Mouse (Mus musculus) monocyte, adult 5-6 weeks (primary cell): ENCODE data around the gene 2010106E10Rik. TPM values are rescaled to one million over a fixed set of nuclear protein-coding genes. Genes with fewer than 3 reads are reported as not detected.

ENCODE experiments used
- ATAC-seq: fragments of 153-309, 156-312 bp; replicated peaks from 2 replicates; pipeline ENCODE4 v1.8.0; 2017; ENCODE audit warnings: mild to moderate bottlenecking; ENCODE audit not compliant: low TSS enrichment, insufficient number of reproducible peaks, severe bottlenecking, poor library complexity, low FRiP score
- total RNA-seq: library from RNA; stranded (forward); fragments of 200-1000, 200-491, 200-594 nt; gene quantifications from 3 replicates; pipeline ENCODE4 v1.2.3, GENCODE M21; 2017

Gene 2010106E10Rik
- not detected in 3 replicates for total RNA-seq

DNA sequence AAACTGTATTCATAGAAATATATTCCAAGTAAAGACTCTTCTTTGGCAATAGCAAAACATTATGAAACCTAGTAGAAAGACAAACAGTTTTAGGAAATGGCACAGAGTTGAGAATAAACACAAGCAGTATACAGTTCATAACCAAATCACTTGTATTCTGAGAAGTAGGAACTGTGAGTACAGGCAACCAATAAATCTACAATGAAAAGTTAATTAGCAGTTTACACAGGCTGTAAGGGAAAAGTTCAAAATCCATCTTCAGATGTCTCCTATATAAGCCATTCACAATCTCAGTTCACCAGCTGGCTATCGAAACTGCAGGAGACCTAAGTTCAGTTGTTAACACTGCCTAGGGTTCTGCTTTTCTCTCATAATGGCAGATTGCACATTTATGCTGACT is at the start of gene 2010106E10Rik:
TSS of gene 2010106E10Rik (plus strand) at position 301 of the 400 bp plus-strand sequence.
- ATAC-seq = no peak

GRCm38 (mm10) chrX:112505651-112506050 is 10.6 kb downstream of the 2010106E10Rik start:
- no peak for ATAC-seq

DNA sequence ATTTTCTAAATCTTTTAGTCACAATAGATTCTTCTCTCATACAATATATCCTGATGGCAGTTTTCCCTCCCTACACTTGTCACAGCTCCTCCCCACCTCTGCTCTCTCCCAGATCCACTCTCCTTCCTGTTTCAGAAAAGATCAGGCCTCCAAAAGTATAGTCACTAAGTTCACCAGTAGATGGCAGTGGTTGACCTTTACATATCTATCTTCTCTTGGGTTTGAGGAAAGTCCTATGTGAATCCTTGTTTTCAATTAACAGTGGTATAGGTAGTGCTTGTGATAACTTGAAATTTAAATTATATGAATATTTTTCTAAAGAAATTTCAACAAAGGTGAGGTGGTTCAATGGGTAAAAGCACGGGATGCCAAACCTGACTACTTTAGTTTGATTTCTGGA is 29.7 kb downstream of the 2010106E10Rik start:
- no peak for ATAC-seq

DNA sequence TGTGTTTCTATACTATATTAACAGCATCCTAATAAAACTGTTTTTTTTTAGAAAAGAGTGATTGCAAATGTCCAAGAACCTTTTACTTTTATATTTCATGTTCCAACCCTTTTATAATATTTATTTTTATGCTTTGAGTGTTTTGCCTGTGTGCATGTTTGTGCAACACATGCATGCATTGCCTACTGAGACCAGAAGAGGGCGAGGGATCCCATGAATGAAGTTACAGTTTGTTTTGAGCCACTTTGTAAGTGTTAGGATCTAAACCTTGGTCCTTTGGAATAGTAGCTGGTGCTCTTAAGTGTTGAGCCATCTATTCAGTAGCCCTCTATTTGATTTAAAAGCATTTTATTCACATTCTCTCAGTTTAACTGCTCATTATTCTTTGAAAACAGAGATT is 48.0 kb downstream of the 2010106E10Rik start:
- ATAC-seq = no peak

DNA sequence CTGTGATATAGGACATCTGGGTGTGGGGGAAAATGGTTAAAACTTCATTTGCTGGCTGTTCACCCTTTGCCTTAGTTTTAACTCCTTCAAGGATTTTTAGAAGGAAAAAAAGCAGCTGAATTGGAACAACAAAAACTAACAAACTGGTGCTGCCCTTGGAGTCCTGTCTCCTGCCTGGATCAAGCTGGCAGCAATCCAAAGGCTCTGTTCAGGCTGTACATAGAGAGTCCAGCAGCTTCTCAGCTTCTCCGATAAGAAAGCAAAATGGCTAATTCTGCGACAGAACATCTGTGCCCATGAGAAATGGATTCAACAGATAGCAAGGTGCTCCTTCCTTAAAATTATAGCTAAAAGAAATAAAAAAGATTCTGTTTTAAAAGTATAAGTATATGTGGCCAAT is 72.6 kb downstream of the 2010106E10Rik start:
- ATAC-seq = no peak

DNA sequence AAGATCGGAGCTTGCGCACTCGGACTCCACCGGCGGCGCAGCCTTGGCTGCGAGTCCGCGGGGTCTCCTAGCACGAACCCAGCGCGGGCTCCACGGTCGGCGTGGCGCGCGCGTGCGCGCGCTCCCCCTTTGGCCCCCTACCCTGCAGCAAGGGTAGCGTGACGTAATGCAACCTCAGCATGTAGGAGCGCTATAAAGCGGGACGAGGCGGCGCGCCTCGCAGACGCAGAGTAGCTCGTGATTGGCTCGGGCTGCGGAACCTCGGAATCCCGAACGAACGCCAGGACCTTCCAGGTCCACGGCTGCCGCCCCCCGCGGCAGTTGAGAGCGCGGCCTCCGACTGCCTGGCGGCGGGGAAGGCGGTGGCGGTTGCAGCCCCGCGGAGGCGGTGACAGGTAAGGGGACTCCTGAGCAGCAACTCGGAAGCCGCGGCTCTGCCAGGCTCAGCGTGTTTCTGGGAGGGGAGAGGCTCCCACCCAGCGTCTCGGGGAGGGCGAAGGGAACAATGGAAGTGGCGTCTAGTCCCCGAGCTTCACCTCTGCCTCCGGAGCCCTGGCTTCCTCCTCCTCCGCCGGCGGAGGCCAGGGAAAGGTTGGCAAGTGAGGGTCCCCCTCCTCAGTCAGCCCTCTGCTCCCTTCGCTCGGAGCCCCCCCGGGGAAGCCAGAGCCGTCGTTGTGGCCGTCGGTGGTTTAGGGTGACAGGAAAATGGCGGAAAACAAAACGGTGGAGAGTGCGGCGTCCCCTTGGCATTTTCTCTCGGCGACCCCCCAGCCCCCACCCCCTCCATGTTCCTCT is 105.6 kb downstream of the 2010106E10Rik start, which contains the start of gene Zfp711:
TSS of gene Zfp711 (plus strand) at position 16 of the 795 bp plus-strand sequence.
- no peak for ATAC-seq

GRCm38 (mm10) chrX:112601306-112602120 is 106.4 kb downstream of the 2010106E10Rik start:
- no peak for ATAC-seq

Other genes with a start within 250 kb of the 2010106E10Rik start
- 14.8 to 29.4 TPM (median 22.9 TPM) in 3 replicates for gene Apool, start 183.9 kb upstream of the 2010106E10Rik start, total RNA-seq
- gene Satl1, start 88.5 kb upstream of the 2010106E10Rik start, total RNA-seq = 0.64 TPM in 1 of 3 replicates, not detected in the others
- not detected in 3 replicates for gene Zfp711, start 105.3 kb downstream of the 2010106E10Rik start, total RNA-seq
- not detected in 3 replicates for gene Pof1b, start 203.4 kb downstream of the 2010106E10Rik start, total RNA-seq